Mouse (Mus musculus) frontal cortex, postnatal 25 days (tissue): Measurements from ENCODE around the gene Ptpn20.

ENCODE experiments used
- DNase-seq, 2 experiments: peaks; one replicate each; pipeline ENCODE4 v3.0.0; 2022; ENCODE audit warnings: low spot score in 2 of 2

Ptpn20 gene

GRCm38 (mm10) chr14:33673350-33674087 lies 84.5 kb downstream of the Ptpn20 start:
- DNase-seq = peak; percentile 36 to 43

GRCm38 (mm10) chr14:33677996-33678395 lies 89.0 kb downstream of the Ptpn20 start:
- no peak for DNase-seq

DNA sequence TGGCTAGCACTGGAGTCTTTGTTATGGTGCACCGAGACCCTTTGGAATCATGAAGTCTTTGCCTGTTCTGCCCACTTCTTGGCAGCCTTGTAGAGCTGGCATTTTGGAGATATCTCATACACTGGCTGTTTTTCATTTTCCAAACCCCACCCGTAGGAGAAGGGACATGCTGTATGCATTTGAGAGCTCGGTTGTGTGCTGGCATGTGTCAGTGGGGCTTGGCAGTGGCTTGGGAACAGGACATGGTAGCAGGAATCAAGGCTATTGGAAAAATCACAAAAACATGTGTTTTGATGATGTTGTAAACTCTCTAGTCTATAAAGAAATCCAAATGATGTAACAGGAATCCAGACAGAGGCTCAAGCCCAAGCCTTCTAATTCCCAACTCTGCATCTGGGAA lies 89.7 kb downstream of the Ptpn20 start:
- DNase-seq = no peak

GRCm38 (mm10) chr14:33680621-33681020 lies 91.6 kb downstream of the Ptpn20 start:
- DNase-seq = no peak

DNA sequence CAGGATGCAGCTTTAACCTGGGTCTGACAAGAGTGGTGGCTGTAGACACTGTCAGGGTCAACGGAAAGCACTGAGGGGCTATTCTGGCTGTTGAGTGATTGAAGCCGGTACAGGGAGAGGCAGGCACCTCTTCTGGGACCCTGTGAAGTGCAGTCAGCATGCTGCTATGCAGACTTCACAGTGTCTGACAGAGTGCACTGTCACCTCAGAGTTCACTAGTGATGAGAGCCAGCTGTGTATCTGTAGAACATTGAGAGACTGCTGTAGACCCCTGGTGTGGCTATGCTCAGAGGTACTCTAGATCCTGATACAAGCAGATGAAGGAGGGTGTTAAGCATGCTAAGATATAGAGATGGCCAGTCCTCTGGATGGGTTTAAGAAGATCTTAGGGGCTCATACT lies 93.8 kb downstream of the Ptpn20 start:
- no peak for DNase-seq

DNA sequence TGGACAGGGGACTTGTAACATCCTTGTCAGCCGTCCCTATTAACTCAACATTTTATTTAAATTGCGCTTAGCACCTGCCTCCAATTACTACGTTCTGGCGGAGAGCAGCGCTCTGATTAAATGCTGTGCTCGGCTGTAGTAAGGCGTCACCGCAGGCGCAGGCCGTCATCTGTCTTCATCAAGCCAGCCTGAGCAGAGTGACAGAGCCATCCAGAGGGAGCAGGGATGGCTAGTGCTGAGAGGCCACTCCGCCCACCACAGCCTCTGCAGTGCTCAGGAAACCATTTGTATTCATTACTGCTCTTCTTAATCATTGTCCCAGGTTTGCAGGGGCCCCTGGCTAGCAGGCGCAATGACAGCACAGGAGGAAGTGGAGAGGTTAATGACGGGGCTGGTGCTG lies 94.7 kb downstream of the Ptpn20 start:
- no peak for DNase-seq

- DNase-seq = no peak
These were observed 98.5 kb downstream of the Ptpn20 start for GRCm38 (mm10) chr14:33687444-33688028.

GRCm38 (mm10) chr14:33689044-33689443 lies 100.0 kb downstream of the Ptpn20 start:
- no peak for DNase-seq
